Mouse (Mus musculus): Measurements from ENCODE around the gene Ptgr2.

DNA sequence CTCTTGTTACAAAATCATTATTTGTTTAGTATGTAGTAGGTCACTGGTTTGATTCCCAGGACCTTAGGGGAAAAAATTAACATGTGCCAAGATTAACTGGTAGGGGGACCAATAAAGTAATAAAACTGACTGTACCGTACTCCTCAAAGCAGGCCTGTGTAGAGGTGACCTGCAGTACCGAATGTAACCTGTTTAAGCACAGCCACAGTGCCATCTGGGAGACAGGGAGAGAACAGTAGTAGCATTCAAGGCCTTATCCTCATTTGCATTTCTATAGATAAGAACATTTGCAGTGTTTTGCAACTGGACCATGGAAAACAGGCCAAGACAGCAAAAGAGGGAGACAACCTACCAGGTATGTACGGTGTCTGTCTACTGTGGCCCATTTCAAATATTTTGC lies 7.2 kb upstream of the Ptgr2 start:
- TF ChIP-seq CTCF (IDR thresholded peaks at IDR 0.05; ENCODE audit: low read depth, low read length) (no peak), TAL1 (conservative IDR thresholded peaks at IDR 0.05; ENCODE audit: low read depth, low read length) (no peak), GATA1 (IDR thresholded peaks at IDR 0.05; ENCODE audit: borderline replicate concordance, low read length) (no peak)

All from G1E (cell line).